Mouse (Mus musculus) lung, adult 2 months (tissue): ENCODE data around the gene Rarg.

Experiments used
- CTCF ChIP-seq: fragments of 200-500 bp; IDR thresholded peaks from 2 replicates; pipeline ENCODE4 v1.5.1; 2011; ENCODE audit warnings: mild to moderate bottlenecking, low read length, control low read depth; ENCODE audit not compliant: insufficient read depth
- POLR2A ChIP-seq: fragments of 200-500 bp; IDR thresholded peaks from 2 replicates; pipeline ENCODE4 v1.6.1; 2011; ENCODE audit warnings: low read depth, mild to moderate bottlenecking, control low read depth, low read length, borderline replicate concordance; ENCODE audit errors: extremely low read depth

DNA sequence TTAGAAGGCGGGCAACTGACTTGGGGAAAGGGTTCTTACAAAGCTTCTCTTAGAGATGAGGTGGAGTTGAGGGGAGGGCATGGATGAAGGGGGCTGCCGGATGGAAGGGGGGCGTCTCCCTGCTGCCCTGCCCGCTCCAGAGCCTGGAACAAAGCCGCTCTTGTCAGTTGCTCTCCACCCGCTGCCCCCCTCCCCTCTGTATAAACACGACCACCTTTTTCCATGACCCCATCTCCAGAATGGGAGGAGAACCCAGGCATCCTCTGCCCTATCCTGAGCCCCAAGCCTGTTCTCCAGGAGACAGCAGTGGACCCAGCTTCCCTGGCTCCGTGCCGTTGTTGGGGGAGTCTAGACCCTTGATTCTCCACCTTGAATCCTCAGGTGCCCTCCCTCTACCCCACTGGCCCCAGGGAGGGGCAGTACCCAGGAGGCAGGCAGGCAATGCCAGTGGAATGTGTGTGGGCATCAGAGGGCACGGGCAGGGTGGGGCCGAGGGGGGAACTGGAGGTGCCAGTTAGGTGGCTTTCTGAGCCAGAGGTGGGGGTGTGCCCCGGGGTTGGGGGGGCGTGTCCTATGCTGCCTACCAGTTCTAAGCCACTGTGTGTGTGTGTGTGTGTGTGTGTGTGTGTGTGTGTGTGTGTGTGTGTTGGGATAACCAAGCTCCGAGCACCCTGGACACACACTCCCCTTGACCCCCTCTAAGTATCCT, 1.6 kb downstream of the Rarg start:
- TF ChIP-seq POLR2A, result no peak
- TF ChIP-seq CTCF, result no peak
